Mouse (Mus musculus) CH12.LX (cell line): ENCODE measurements around the gene Asic2.

ENCODE experiments used
- CHD1 ChIP-seq: IDR thresholded peaks from 2 replicates; pipeline ENCODE4 v1.6.1; 2012; ENCODE audit warnings: low read depth, low read length, improper control_type of control experiment, inconsistent platforms
- CTCF ChIP-seq, 2 experiments: IDR thresholded peaks in 1 of 2; conservative IDR thresholded peaks in 1 of 2; 2 replicates each; pipeline ENCODE4 v1.5.1; 2011 to 2012; ENCODE audit warnings: low read depth in 2 of 2, low read length in 2 of 2, improper control_type of control experiment in 1 of 2, inconsistent platforms in 1 of 2, mild to moderate bottlenecking in 1 of 2, moderate library complexity in 1 of 2
- KAT2A ChIP-seq: IDR thresholded peaks from 2 replicates; pipeline ENCODE4 v1.6.1; 2012; ENCODE audit warnings: low read length, improper control_type of control experiment, inconsistent platforms; ENCODE audit not compliant: insufficient replicate concordance
- MXI1 ChIP-seq: IDR thresholded peaks from 2 replicates; pipeline ENCODE4 v1.6.1; 2011; ENCODE audit warnings: mild to moderate bottlenecking, low read depth, low read length, improper control_type of control experiment
- POLR2A ChIP-seq: IDR thresholded peaks from 2 replicates; pipeline ENCODE4 v1.6.1; 2011; ENCODE audit warnings: low read depth, mild to moderate bottlenecking, improper control_type of control experiment, low read length
- TBP ChIP-seq: conservative IDR thresholded peaks from 2 replicates; pipeline ENCODE4 v1.6.1; 2011; ENCODE audit warnings: low read depth, low read length, improper control_type of control experiment
- TCF12 ChIP-seq: IDR thresholded peaks from 2 replicates; pipeline ENCODE4 v1.6.1; 2014; ENCODE audit warnings: low read depth, mild to moderate bottlenecking, inconsistent platforms, low read length, improper control_type of control experiment
- UBTF ChIP-seq: IDR thresholded peaks from 2 replicates; pipeline ENCODE4 v1.6.1; 2012; ENCODE audit warnings: low read depth, mild to moderate bottlenecking, inconsistent platforms, low read length, improper control_type of control experiment, moderate library complexity
- USF1 ChIP-seq: IDR thresholded peaks from 2 replicates; pipeline ENCODE4 v1.6.1; 2014; ENCODE audit warnings: low read depth, mild to moderate bottlenecking, inconsistent platforms, low read length, improper control_type of control experiment

DNA sequence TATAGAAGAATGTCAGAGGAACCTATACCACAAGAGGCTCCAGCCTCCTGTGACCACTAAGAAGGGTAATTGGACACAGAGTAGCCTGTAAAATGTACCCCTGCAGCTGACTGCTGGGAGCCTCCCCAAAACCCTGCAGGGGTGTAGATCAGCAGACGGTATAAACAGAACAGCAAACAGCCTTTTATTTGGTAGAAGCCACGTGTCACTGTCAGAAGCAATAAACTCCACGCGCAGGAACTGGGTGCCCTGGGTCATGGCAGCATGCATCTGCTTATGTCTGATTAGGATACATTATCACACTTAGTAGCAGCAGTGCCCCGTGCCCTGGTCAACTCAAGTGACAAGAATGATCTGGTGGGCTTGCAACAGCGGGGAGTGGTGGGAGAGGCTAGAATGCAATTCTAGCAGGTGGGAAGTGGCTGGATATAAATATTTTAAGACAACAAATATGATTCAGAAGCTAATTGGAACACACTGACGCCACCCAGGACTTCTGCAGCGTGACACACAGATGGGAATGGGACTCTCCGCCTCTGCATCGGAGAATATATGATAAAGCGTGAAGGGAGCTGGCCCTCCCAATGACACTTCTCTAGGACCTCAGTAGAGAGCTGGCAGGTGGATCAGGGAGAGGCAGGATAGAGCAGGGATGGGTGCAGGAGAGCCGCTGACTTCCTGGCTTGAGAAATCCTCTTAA lies 912.7 kb downstream of the Asic2 start:
- TF ChIP-seq POLR2A (no peak), TBP (no peak), UBTF (no peak), TCF12 (no peak), USF1 (no peak), MXI1 (no peak), CTCF (conservative IDR thresholded peaks at IDR 0.05 in 1 of 2, IDR thresholded peaks at IDR 0.05 in 1 of 2; ENCODE audit: low read depth in 2 of 2, low read length in 2 of 2) (no peak), KAT2A (no peak), CHD1 (no peak)
